Mouse (Mus musculus) gastrocnemius, postnatal 25 days (tissue): ENCODE measurements around the gene Rpl6. TPM values are rescaled to one million over a fixed set of nuclear protein-coding genes. Genes with fewer than 3 reads are reported as not detected.

Experiments
- DNase-seq: peaks from one replicate; pipeline ENCODE4 v3.0.0; 2022
- long read RNA-seq, 2 experiments: library from polyadenylated mRNA; stranded (forward); transcript quantifications; one replicate each; pipeline ENCODE4 v2.0.0; 2021
- total RNA-seq, 2 experiments: library from RNA; stranded (reverse); gene quantifications; 1 replicate in 1 of 2; 2 replicates in 1 of 2; pipeline ENCODE4 v1.2.3; 2021

The Rpl6 gene
- 100 to 1,000 TPM; 444 to 447 TPM for total RNA-seq
- long read RNA-seq, experiment 1, transcript Rpl6-201 (7 exons, 1,270 nt): major isoform, 413 of 485 reads
- long read RNA-seq, experiment 1, partial matches to known transcripts: 66 of 485 reads
- long read RNA-seq, experiment 1, other reads (novel, unspliced or antisense): 2 of 485 reads
- long read RNA-seq, experiment 2, transcript Rpl6-201 (7 exons, 1,270 nt): major isoform, 322 of 380 reads
- long read RNA-seq, experiment 2, partial matches to known transcripts: 52 of 380 reads
- long read RNA-seq, experiment 2, other reads (novel, unspliced or antisense): 1 of 380 reads

DNA sequence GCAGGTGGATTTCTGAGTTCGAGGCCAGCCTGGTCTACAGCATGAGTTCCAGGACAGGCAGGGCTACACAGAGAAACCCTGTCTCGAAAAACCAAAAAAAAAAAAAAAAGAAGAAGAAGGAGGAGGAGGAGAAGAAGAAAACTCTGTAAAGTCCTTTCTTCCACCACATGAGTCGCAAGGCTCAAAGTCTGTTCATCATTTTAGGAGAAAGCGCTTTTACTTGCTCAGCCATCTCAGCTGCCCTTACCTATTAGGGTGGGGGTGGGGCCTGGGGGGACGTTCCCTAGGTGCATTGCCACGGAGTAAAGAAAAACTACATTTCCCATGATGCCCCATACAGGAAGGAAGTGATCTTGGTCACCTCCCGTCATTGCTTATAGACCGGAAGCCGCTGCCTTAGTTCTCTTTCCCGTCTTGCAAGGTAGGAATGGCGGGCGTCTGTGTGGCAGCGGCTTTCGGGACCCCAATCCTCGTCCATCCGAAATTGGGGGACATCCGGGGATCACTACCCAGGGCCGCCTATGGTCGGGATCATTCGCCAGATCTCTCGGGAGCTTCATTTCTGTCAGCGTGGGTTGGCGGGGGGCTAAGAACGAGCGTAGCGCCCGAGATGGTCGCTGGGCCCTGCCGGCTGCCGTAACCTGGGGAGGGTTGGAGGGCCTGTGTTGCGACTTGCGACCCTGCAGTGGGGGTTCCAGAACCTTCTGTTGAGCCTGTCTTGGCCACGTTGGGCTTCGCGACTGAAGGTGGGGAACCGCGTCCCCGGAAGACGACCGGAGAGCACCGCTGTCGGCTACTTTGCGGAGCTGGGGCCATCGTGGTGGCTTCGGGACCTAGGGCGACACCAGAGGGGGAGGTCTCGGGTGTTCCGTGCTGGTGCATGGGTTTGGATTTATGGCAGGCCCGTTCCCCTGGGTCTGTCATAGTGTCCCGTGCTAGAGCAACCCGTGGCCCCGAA, at the start of gene Rpl6:
Gene Rpl6 (plus strand): TSS at position 350 of the 958 bp plus-strand sequence.
- peak; percentile 75 for DNase-seq

DNA sequence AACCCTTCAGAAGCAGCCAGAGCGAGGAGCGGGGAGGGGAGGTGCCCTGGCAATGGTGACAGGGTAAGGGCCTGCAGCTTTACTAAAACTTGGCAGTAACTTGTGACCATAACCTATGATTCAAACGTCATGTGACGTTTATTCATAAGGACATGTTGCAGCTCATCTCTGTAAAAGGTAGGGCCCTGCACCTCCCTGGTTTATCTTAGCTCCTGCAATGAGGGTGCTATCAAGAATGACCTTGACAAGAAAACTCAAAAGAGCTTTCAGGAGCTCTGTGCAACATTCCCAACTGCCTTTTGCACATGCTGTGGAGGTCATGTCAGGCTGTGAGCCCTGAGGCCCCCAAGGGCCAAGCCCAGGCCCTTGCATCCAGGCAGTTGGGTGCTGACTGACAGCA, 48.2 kb upstream of the Rpl6 start:
- DNase-seq: no peak

DNA sequence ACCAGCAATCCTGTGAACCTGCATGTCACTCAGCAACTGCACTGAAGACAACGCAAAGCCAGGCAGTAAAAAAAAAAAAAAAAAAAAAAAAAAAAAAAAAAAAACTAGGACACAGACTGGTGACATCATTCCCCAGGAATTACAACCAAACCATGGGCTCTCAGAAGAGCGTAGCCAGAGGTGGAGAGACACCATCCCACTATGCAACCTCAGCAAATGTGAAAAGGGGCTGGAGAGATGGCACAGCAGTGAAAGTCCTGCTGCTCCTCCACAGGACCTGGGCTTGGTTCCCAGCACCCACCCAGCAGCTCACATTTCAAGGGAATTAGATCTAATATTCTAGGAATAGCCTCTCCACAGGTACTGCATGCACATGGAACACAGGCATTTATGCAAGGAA, 47.3 kb upstream of the Rpl6 start:
- DNase-seq: no peak

DNA sequence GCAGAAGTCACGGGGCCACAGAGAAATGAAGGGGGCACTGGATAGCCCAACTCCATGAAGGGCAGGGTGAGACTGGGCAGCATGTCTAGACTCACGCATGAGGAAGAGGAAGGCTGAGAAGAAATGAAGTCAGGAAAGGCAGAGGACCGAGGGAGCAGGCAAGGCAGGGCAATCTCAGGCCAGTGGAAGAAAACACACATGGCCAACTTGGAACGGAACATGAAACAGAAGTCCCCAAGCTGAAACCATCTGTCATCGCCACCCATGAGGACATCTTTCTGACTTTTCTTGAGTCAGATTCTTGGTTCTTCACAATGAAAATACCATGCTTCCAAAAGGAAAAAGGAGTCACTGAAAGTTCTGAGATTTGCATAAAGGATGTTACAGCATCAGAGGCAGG, 46.8 kb upstream of the Rpl6 start:
- no peak for DNase-seq

DNA sequence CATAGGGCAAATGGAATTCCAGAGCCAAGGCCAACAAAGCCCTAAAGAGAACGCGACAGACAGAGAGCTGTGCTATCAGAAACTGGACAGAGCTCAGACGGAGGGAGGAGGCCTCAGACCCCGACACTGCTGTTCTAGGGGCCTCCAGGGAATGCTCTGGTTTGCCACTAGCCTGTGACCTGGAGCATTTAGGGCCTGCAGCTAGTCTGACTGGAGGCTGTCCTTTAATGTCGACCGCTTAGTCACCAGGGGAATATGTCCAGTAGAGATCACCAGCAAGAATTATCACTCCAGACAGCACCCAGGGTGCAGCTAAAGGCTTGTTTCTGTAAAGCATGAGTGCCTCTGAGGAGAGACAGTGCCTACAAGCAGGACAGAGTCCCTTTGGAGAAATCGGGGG, 45.3 kb upstream of the Rpl6 start:
- DNase-seq: no peak

DNA sequence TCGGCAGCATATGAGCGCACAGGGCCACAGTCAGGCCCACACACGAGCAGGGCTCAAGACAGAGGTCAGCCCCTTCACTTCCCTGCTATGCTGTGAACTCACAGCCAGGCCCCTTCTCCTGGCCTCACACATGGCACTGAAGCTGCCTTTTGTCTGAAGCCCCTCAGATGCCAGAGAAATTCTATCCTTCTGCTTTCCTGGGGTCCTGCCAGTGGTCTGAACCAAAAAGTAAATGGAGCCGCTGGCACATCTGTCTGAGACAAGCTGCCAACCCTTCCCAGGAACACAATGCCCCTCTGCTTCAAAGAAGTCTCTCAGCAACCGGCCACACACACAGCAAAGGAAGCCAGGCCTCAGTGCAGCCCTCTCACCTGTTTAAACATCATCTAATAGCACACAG, 42.0 kb upstream of the Rpl6 start:
- no peak for DNase-seq

DNA sequence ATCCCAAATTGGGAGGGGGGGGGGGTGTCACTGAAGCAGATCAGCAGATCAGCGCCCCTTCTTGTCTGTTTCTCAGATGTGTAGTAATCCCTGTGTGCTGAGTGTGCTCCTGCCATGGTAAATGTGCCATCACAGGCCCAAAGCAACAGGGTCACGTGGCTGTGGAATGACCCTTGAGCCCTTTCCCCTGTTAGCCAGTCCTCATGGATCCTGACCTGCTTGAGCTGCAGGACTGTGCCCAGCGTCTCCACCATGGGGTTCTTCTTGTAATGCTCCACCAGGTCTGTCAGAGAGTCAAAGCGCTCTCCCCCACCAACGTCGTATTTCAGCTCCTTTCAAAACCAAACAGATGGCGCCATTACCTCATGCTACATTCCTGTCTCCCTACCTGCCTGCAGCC, 41.4 kb upstream of the Rpl6 start:
- DNase-seq: no peak

DNA sequence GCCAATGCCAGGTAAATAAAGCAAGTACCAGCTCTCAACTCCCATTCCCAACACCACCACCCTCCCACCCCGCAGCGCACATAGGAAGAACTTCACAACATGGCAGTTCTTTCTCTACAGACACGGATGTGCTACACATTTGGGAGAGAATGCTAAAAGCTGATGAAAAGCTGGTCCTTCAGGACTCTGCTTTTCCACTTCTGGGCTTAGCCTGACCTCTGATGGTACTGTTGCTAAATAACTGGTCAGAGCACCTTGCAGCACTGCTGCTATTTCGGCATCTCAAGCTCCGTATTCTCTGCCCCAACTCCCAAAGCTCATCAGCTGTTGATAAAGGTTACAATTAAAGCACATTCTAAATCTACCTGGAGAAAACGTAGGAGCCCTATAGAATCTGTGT, 37.4 kb upstream of the Rpl6 start:
- DNase-seq: no peak

DNA sequence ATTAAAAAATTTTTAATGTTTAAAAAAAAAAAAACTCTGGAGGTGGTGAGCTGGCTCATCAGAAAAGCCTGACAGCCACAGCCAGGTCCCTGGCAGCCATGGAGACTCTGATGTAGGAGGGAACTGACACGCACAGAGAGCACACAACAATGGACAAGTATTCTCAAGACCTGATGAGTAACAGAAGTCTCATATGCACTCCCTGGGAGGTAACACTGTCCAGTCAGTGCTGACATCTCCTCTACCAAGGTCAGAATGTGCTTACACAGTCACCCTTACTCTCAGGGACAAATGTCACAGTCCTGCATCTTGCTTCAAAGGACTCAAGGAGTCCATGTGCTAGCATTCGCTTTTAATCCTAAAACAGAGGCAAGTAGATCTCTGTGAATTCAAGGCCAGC, 34.7 kb upstream of the Rpl6 start:
- no peak for DNase-seq

DNA sequence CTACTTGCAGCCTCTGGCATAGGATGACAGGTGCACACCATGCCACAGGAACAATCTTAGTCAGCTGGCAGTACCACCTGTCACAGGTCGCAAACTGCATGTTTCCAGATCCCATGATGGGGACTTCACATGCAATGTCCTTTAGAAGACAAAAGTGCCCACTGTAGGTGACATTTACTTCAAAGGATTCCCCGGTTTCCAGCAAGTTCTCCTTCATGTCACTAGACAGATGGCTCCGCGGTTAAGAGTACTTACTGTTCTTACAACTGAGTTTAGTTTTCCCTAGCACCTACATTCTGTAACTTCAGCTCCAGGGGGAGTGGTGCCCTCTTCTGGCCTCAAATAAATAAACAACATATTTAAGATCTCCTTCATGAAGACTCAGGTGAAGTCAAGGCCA, 31.4 kb upstream of the Rpl6 start:
- DNase-seq: no peak

DNA sequence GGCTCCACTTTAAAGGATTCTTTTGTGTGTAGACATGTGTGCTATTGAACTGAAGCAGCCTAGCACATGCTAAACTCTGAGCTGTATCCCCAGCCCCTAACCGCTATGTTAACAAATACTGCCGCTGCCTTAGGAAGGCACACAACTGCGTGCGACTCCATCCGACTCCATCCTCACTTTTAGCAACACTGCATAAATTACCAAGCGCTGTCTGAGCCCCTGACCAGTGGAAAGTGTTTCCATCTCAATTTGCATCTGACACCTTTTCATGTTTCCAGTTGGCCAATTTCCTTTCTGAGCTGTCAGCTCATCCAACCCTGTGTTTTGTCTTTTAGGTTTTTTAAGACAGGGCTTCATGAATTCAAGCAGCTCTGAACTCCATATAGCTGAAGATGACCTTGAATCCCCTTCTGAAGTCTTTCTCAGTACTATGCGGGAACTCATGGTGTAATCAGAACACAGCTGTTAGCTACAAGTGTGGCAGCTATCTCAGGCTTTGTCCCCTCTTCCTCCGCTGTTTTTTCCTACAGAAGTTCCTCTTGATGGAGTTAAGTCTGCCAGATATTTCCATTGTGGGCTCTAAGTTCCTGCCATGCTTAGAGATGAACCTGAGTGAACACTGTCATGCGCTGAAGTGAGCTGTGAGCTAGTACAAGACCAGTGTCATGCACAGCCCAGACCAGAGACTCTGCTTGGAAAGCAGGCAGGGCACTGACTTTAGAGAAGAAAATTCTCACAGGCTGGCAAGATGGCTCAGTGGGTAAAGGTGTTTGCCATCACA, 25.0 kb upstream of the Rpl6 start:
- no peak for DNase-seq

DNA sequence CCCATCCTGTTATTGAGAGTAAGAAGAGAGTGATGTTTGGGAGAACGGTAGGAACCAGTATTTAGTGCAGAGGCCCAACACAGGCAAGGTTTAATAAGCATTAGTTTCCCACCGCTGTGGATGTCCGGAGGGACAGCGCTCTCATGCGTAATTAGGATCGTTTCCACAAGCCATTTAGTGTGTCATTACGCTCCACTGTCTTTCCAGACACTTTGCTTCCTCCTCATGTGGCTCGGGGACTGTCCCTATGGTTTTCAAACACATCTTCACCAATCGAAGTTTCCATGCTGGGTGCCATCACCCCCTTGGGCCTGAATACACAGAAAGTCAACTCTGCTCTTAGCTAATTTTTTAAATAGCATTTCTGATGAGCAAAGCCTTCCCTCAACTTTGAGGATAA, 21.0 kb upstream of the Rpl6 start:
- no peak for DNase-seq

DNA sequence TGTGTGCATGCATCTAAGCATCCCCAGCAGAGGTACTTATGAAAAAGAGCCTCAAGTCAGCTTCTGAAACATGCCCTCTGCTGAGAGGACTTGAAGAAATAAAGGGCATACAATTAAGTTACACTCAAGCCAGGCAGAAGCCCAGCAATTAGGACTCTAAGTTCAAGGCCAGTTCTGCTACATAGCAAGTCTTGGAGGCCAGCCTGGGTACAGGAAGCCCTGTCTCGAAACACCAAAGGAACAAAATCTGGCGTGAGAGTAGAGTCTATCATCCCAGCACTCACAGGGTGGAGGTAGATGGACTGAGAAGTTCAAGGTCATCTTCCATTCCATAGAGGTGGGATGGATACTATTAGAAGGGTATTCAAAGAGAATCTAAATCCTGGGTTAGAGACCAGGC, 19.9 kb upstream of the Rpl6 start:
- no peak for DNase-seq

DNA sequence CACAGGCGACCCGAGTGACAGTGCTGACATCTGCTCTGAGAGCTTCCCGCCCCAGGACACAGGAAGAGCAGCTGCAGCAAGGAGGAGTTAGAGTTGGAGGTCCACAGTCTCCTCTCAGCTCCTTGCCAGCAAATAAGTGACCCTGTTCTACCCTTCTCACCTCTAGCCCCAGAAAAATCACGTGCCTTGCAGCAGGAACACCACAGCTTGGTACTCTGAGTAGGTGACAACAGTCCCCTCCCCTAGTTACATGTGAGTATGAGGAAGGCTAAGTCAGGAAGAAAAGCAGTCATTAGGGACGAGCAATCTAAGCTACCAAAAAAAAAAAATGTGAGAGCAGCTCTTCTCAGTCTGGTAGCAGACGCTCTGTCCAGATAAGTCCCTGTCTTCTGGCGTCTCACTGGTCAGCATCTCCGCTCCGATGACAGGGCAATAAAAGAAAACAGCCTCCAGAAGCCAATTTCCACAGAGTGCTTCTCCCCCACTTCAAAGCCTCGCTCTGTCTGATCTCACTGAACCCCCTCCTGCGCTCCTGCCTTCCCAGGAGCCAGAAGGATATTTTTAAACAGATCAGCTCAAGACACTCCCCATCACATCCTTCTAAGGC, 19.2 kb upstream of the Rpl6 start:
- no peak for DNase-seq

DNA sequence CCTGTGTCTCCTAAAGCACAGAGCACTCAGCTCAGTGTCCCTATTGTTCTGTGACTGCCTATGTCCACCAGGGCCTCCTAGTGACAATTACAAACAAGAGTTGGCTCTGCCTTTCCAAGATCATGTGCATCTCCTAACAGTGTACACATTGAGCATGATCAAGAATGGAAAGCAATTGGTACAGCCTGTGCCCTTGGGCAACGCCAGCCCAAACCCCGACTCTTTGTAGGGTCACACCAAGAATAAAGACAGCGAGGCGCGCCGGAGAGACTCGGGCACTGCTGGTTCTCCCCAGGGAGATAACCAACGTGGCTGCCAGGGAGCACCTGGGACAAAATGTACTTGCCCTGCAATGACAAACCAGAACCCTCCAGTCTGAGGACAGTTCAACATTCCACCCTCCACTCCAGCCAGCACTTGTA, 16.7 kb upstream of the Rpl6 start:
- peak; percentile 62 for DNase-seq

DNA sequence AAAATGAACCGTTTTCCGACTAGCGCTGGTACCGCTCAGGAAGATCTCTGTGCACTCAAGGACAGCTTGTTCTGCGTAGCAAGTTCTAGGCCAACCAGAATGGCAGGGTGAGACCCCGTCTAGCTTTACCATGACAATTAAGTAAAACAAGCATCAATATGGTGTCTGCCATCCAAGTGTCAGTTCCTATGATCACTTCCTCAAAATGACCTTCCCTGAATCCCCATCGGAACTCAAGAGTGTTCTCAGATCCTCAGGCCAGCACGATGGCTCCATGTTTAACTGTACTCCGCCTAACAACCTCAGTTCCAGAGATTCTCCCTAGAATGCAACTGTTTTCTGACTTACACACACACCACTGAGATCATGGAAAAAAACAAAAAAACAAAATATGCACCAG, 16.0 kb upstream of the Rpl6 start:
- DNase-seq: no peak

DNA sequence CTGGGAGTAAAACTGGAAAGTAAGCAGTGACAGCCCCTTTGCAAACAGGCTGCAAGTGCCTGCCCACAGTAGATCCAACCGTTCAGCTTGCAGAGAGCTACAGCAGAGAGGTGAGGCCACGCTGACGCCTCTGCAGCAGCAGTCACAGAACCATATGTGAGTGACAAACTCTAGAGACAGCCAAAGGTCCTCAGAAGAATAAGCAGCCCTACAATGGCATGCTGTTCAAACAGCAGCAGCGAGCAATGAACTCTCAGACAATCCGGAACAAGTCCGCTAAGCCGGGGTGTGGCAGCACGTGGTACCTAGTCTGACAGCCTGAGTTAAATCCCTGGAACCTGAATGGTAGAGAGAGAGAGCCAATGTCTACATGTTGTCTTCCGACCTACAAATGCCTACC, 15.1 kb upstream of the Rpl6 start:
- no peak for DNase-seq

DNA sequence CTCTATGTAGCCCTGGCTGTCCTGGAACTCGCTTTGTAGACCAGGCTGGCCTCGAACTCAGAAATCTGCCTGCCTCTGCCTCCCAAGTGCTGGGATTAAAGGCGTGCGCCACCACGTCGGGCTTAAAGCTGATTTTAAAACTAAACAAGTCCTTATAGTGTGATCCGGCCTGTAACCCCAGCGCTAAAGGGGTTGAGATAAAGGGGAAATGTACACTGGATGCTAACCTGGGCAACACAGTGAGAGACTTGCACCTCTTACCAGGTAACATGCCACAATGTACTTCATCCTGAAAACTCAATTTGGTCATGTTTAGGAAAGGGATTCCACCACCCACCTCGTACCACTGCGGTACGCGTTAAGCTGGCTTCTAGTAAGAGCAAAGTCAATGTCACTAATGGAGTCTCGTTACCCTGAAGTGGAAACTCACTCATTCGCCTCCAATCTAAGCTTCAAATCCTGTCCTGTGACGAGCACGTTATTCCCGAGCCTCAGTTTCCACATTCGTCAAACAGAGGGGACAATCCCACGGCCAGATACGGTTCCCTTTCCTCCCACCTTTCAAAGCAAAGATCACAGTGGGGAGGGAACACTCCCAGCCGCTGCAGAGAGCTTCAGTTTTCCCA, 14.0 kb upstream of the Rpl6 start:
- DNase-seq: no peak

DNA sequence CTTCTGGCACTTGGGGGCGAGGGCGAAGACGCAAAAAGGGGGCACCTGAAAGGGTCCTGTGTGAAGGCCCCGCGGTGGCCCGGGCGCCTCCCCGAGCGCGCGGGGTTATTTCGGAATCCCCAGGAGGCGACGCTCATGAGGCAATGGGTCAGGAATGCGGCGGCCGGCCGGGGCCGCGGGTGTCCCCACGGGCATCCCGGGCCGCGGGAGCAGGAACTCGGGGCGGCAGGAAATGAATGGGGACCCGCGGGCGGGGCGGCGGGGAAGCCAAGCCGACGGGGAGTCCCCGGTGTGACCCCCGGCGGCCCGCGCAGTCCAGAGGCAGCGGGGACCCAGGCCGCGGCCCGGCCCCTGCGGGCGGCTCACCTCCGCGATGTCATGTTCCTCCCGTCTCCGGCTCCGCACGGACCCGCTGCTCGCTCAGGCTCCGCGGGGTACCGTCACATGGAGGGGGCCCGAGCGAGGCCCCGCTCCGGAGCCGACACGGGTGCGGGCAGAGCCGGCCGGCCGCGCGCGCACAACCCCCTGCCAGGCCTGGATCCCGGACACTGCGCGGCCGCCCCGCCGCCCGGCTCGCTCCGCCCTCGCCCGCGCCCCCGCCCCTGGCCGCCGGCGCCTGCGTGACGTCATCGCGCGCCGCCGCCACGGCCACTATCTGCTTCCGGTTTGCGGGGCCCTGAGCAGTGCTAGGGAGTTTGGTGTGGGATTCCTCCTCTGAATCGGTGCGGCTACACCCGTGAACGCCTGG, 13.3 kb upstream of the Rpl6 start, which contains the start of gene Ptpn11:
Gene Ptpn11 (minus strand): TSS at position 562 of the 748 bp plus-strand sequence.
- DNase-seq: peak; percentile 87

DNA sequence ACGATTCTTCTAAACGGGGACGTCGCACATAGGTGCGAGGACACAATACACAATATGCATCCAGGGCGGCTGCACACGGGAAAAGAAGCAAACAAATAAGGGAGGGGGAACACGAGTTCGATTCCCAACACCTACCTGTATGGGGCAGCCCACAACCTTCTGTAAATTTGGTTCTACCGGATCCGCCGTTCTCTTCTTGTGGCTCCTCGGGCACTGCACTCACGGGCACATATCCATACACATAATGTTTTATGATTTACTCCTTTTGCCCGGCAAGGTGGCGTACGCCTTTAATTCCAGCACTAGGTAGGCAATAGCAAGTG, 12.7 kb upstream of the Rpl6 start:
- DNase-seq: no peak

DNA sequence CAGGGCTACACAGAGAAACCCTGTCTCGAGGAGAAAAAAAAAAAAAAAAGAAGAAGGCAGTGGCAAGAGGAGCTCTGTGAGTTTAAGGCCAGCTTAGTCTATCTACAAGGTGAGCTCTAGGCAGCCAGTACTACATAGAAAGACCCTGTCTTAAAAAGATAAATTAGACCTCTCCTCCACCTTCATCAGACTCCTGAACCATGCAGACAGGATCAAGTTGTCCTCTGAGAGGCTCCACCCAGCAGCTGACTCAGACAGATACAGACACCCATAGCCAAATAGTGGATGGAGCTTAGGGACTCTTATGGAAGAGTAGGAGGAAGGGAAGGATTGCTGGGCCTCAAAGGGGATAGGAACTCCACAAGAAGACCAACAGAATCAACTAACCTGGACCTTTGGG, 10.1 kb upstream of the Rpl6 start:
- no peak for DNase-seq
